Mouse (Mus musculus) MEL (cell line): Measurements from ENCODE around the gene Zfp687.

Experiments used
- CTCF ChIP-seq, 3 experiments: IDR thresholded peaks in 2 of 3; conservative IDR thresholded peaks in 1 of 3; 2 replicates each; pipeline ENCODE4 v1.5.1; 2011 to 2012; ENCODE audit warnings: low read length in 3 of 3, low read depth in 2 of 3, mild to moderate bottlenecking in 2 of 3, improper control_type of control experiment in 1 of 3, inconsistent platforms in 1 of 3, mixed read lengths in 1 of 3, moderate library complexity in 1 of 3; ENCODE audit not compliant: control insufficient read depth in 1 of 3, insufficient read depth in 1 of 3, poor library complexity in 1 of 3, severe bottlenecking in 1 of 3
- MYC ChIP-seq: IDR thresholded peaks from 2 replicates; pipeline ENCODE4 v1.6.1; 2011; ENCODE audit warnings: low read depth, mild to moderate bottlenecking, low read length, improper control_type of control experiment, moderate library complexity
- POLR2A ChIP-seq, 2 experiments: IDR thresholded peaks; 2 replicates each; pipeline ENCODE4 v1.6.1; 2011 to 2012; ENCODE audit warnings: low read length in 2 of 2, mild to moderate bottlenecking in 2 of 2, control low read depth in 1 of 2, improper control_type of control experiment in 1 of 2, low read depth in 1 of 2, moderate library complexity in 1 of 2; ENCODE audit not compliant: control insufficient read depth in 1 of 2, insufficient read depth in 1 of 2, poor library complexity in 1 of 2
- POLR2AphosphoS5 ChIP-seq: IDR thresholded peaks from 2 replicates; pipeline ENCODE4 v1.6.1; 2012; ENCODE audit warnings: low read depth, borderline replicate concordance, mild to moderate bottlenecking, inconsistent platforms, low read length, moderate library complexity, mixed read lengths
- TBP ChIP-seq: IDR thresholded peaks from 2 replicates; pipeline ENCODE4 v1.8.0; 2011; ENCODE audit warnings: low read depth, low read length, improper control_type of control experiment

GRCm38 (mm10) chr3:95016532-95017056, 1.3 kb upstream of the Zfp687 start:
- TF ChIP-seq MYC (no peak), CTCF (IDR thresholded peaks at IDR 0.05 in 2 of 3, conservative IDR thresholded peaks at IDR 0.05 in 1 of 3; ENCODE audit: control insufficient read depth in 1 of 3, insufficient read depth in 1 of 3, low read depth in 2 of 3, low read length in 3 of 3, poor library complexity in 1 of 3, severe bottlenecking in 1 of 3) (0 out of 6 replicates have a peak, but pooled peaks of 1 of the 3 experiments have one; percentile 6), POLR2AphosphoS5 (no peak), TBP (no peak), POLR2A (IDR thresholded peaks at IDR 0.05; ENCODE audit: control insufficient read depth in 1 of 2, insufficient read depth in 1 of 2, low read depth in 1 of 2, low read length in 2 of 2, poor library complexity in 1 of 2) (no peak; a peak in 1 of 4 replicates)
